Mouse (Mus musculus): ENCODE results near the gene Olfr50. TPM values are rescaled to one million over a fixed set of nuclear protein-coding genes. Genes with fewer than 3 reads are reported as not detected.

The Olfr50 gene
- polyA plus RNA-seq (2021; fragmentation: Nextera tagmentation), result not detected in 2 replicates
- long read RNA-seq, experiment 1, result 0 reads
- long read RNA-seq, experiment 2, result 0 reads

GRCm38 (mm10) chr2:36790238-36790637 is at the start of gene Olfr50:
TSS of gene Olfr50 (plus strand) at chr2:36790538.

GRCm38 (mm10) chr2:36783976-36784375 is 6.4 kb upstream of the Olfr50 start, which contains the start of gene Olfr348:
TSS of gene Olfr348 (plus strand) at chr2:36784276.

GRCm38 (mm10) chr2:36816932-36817331 is 26.6 kb downstream of the Olfr50 start, which contains the start of gene Olfr3:
TSS of gene Olfr3 (minus strand) at chr2:36817032.

GRCm38 (mm10) chr2:36846010-36846409 is 55.7 kb downstream of the Olfr50 start, which contains the start of gene Olfr350:
TSS of gene Olfr350 (plus strand) at chr2:36846310.

Other genes with a start within 250 kb of the Olfr50 start
- not detected in 2 replicates for gene Olfr344, start 223.9 kb upstream of the Olfr50 start, polyA plus RNA-seq (2021; fragmentation: Nextera tagmentation)
- gene Olfr345, start 150.5 kb upstream of the Olfr50 start, polyA plus RNA-seq (2021; fragmentation: Nextera tagmentation), result not detected in 2 replicates
- gene Olfr346, start 104.8 kb upstream of the Olfr50 start, polyA plus RNA-seq (2021; fragmentation: Nextera tagmentation), result not detected in 2 replicates
- not detected in 2 replicates for gene Olfr347, start 58.6 kb upstream of the Olfr50 start, polyA plus RNA-seq (2021; fragmentation: Nextera tagmentation)
- gene Olfr348, start 6.3 kb upstream of the Olfr50 start, polyA plus RNA-seq (2021; fragmentation: Nextera tagmentation), result not detected in 2 replicates
- not detected in 2 replicates for gene Olfr3, start 26.5 kb downstream of the Olfr50 start, polyA plus RNA-seq (2021; fragmentation: Nextera tagmentation)
- not detected in 2 replicates for gene Olfr350, start 55.8 kb downstream of the Olfr50 start, polyA plus RNA-seq (2021; fragmentation: Nextera tagmentation)
- gene Olfr351, start 72.1 kb downstream of the Olfr50 start, polyA plus RNA-seq (2021; fragmentation: Nextera tagmentation), result not detected in 2 replicates
- gene Olfr352, start 77.9 kb downstream of the Olfr50 start, polyA plus RNA-seq (2021; fragmentation: Nextera tagmentation), result not detected in 2 replicates
- gene Olfr353, start 102.4 kb downstream of the Olfr50 start, polyA plus RNA-seq (2021; fragmentation: Nextera tagmentation), result not detected in 2 replicates
- not detected in 2 replicates for gene Olfr354, start 115.1 kb downstream of the Olfr50 start, polyA plus RNA-seq (2021; fragmentation: Nextera tagmentation)
- not detected in 2 replicates for gene Olfr355, start 138.4 kb downstream of the Olfr50 start, polyA plus RNA-seq (2021; fragmentation: Nextera tagmentation)
- gene Olfr356, start 146.6 kb downstream of the Olfr50 start, polyA plus RNA-seq (2021; fragmentation: Nextera tagmentation), result not detected in 2 replicates
- gene Olfr357, start 203.3 kb downstream of the Olfr50 start, polyA plus RNA-seq (2021; fragmentation: Nextera tagmentation), result not detected in 2 replicates
- not detected in 2 replicates for gene Olfr358, start 218.8 kb downstream of the Olfr50 start, polyA plus RNA-seq (2021; fragmentation: Nextera tagmentation)